Mouse (Mus musculus) right cerebral cortex, postnatal 36 days (tissue): ENCODE measurements at regions not wholly inside any gene's neighbourhood (a gene's known extent, or its start where the extent isn't known, plus 50 kb on each side); places are given as distances from the start of the nearest gene placed in this dataset.
"Not testable (repeated sequence)": the region's sequence is repeated elsewhere in the genome, so short reads cannot be mapped to it uniquely, and the experiment has no call there.

Experiments
- DNase-seq, 2 experiments: peaks; one replicate each; pipeline ENCODE4 v3.0.0; 2022; ENCODE audit warnings: low spot score in 2 of 2, mixed read lengths in 1 of 2

GRCm38 (mm10) chr12:113701841-113702240 lies 158.1 kb downstream of the Adam6a start:
- DNase-seq = not testable (repeated sequence)

GRCm38 (mm10) chr12:113716406-113716805 lies 172.7 kb downstream of the Adam6a start:
- DNase-seq = peak in 1 of 2 experiments; percentile 0

- DNase-seq = no peak
These were observed 192.1 kb downstream of the Adam6a start for GRCm38 (mm10) chr12:113735847-113736246.

- no peak for DNase-seq
These were observed 202.6 kb downstream of the Adam6a start for GRCm38 (mm10) chr12:113746277-113746676.

GRCm38 (mm10) chr12:113747987-113748386 lies 204.3 kb downstream of the Adam6a start:
- DNase-seq = no peak

GRCm38 (mm10) chr12:113769587-113769986 lies 225.9 kb downstream of the Adam6a start:
- DNase-seq = no peak

- not testable (repeated sequence) for DNase-seq
These were observed 252.2 kb downstream of the Adam6a start for GRCm38 (mm10) chr12:113795876-113796275.

- DNase-seq = no peak
These were observed 282.7 kb downstream of the Adam6a start for GRCm38 (mm10) chr12:113826377-113826776.

- no peak for DNase-seq
These were observed 315.2 kb downstream of the Adam6a start for GRCm38 (mm10) chr12:113858893-113859292.

- no peak for DNase-seq
These were observed 335.1 kb downstream of the Adam6a start for GRCm38 (mm10) chr12:113878826-113879225.

- DNase-seq = no peak
These were observed 352.4 kb downstream of the Adam6a start for GRCm38 (mm10) chr12:113896152-113896551.

GRCm38 (mm10) chr12:113906459-113906858 lies 362.8 kb downstream of the Adam6a start:
- DNase-seq = no peak

GRCm38 (mm10) chr12:113907751-113908150 lies 364.0 kb downstream of the Adam6a start:
- no peak for DNase-seq

GRCm38 (mm10) chr12:113911770-113912169 lies 368.1 kb downstream of the Adam6a start:
- DNase-seq = no peak

GRCm38 (mm10) chr12:113940721-113941120 lies 397.0 kb downstream of the Adam6a start:
- DNase-seq = no peak

- not testable (repeated sequence) for DNase-seq
These were observed 400.1 kb downstream of the Adam6a start for GRCm38 (mm10) chr12:113943661-113944327.

GRCm38 (mm10) chr12:113945786-113946185 lies 402.1 kb downstream of the Adam6a start:
- not testable (repeated sequence) for DNase-seq

GRCm38 (mm10) chr12:113948017-113948416 lies 404.3 kb downstream of the Adam6a start:
- not testable (repeated sequence) for DNase-seq

GRCm38 (mm10) chr12:113974271-113974670 lies 430.6 kb downstream of the Adam6a start:
- DNase-seq = no peak

- DNase-seq = peak; percentile 33 to 43
These were observed 437.9 kb downstream of the Adam6a start for GRCm38 (mm10) chr12:113981613-113982012.

GRCm38 (mm10) chr12:113987233-113987990 lies 443.7 kb downstream of the Adam6a start:
- no peak for DNase-seq

- no peak for DNase-seq
These were observed 448.7 kb downstream of the Adam6a start for GRCm38 (mm10) chr12:113992425-113992824.

GRCm38 (mm10) chr12:113994284-113994683 lies 450.6 kb downstream of the Adam6a start:
- DNase-seq = not testable (repeated sequence)
